ENCODE assay signal across 8 mouse cellular contexts in genomic region chr5:112298226-112298988, GRCm38 (mm10). TPM values are rescaled to one million over a fixed set of nuclear protein-coding genes. Genes with fewer than 3 reads are reported as not detected.
DNase-seq lines count a peak whose midpoint lies in the region; ATAC-seq lines count a peak whose summit lies in the region.

No protein-coding gene starts in this region.

- no peak overlapping the region for H3K9ac ChIP-seq in kidney, embryonic 15.5 days

- peak; percentile 52 for DNase-seq in gastrocnemius, postnatal 25 days
- no peak for DNase-seq in gastrocnemius, postnatal 10 days
- peak; percentile 76 for DNase-seq in heart, adult 8-10 months (ENCODE audit: low spot score)
- peak; percentile 16 for DNase-seq in mesoderm, embryonic 11.5 days (ENCODE audit: low read depth, low spot score)
- no peak for DNase-seq in spleen, postnatal 14 days (ENCODE audit: low spot score in 2 of 2)
- DNase-seq in B cell, adult 2 months, result no peak
- no peak for DNase-seq in layer of hippocampus, postnatal 25 days (ENCODE audit: extremely low spot score in 1 of 2, low spot score in 1 of 2)

- no peaks in the 10 kb centered on the region for H3K9me3 ChIP-seq in kidney, embryonic 15.5 days (replicated peaks)

- peak overlapping the region; percentile 28 for H3K27ac ChIP-seq in kidney, embryonic 15.5 days

- H3K4me2 ChIP-seq in kidney, embryonic 15.5 days, result no peak overlapping the region

- H3K4me1 ChIP-seq in kidney, embryonic 15.5 days, result peaks cover 56% of the 10 kb centered on the region

- peak; percentile 50 for ATAC-seq in kidney, embryonic 15.5 days (replicated peaks; ENCODE audit: low FRiP score)

- 76% methylated on average over 12 of the region's 12 CpGs for WGBS in kidney, embryonic 15.5 days

- no peaks in the 10 kb centered on the region for H3K27me3 ChIP-seq in kidney, embryonic 15.5 days

- no peak overlapping the region for H3K4me3 ChIP-seq in kidney, embryonic 15.5 days (replicated peaks)

- H3K36me3 ChIP-seq in kidney, embryonic 15.5 days, result 0 out of 2 replicates have a peak, but pooled peaks cover 7% of the 10 kb centered on the region

RNA-seq across cellular contexts. Expression of gene Tpst2, which starts 21.9 kb away (rescaled TPM):
- total RNA-seq in gastrocnemius, postnatal 25 days (2021), result 10 to 100 TPM; 16.8 to 17.8 TPM
- 10 to 100 TPM; 21.5 to 23.6 TPM for total RNA-seq in gastrocnemius, postnatal 10 days (2021)
- 10 to 100 TPM; 32.2 to 47.1 (median 37.1) TPM for total RNA-seq in heart, adult 8-10 months (2022)
- polyA plus RNA-seq in kidney, embryonic 15.5 days (2015; fragmentation: Nextera tagmentation; extraction: Ambion mirVana), result 53.4 and 60.0 TPM in 2 replicates
- 10 to 100 TPM; 45.9 to 46.2 TPM for total RNA-seq in layer of hippocampus, postnatal 25 days (2021)

RNA-seq across cellular contexts. Expression of gene Tfip11, which starts 27.8 kb away (rescaled TPM):
- total RNA-seq in gastrocnemius, postnatal 25 days (2021), result 10 to 100 TPM; 10.6 to 10.7 TPM
- 10 to 100 TPM; 14.8 to 15.9 TPM for total RNA-seq in gastrocnemius, postnatal 10 days (2021)
- 10 to 100 TPM; 17.0 to 19.1 (median 18.4) TPM for total RNA-seq in heart, adult 8-10 months (2022)
- 30.5 and 33.8 TPM in 2 replicates for polyA plus RNA-seq in kidney, embryonic 15.5 days (2015; fragmentation: Nextera tagmentation; extraction: Ambion mirVana)
- 10 to 100 TPM; 35.3 to 40.1 TPM for total RNA-seq in layer of hippocampus, postnatal 25 days (2021)

RNA-seq across cellular contexts. Expression of gene Crybb1, which starts 42.8 kb away (rescaled TPM):
- 1 to 10 TPM; 3.2 to 3.9 TPM for total RNA-seq in gastrocnemius, postnatal 25 days (2021)
- 1 to 10 TPM; 1.4 to 1.7 TPM for total RNA-seq in gastrocnemius, postnatal 10 days (2021)
- 1 to 10 TPM; 2.0 to 3.4 (median 2.7) TPM for total RNA-seq in heart, adult 8-10 months (2022)
- 2.1 and 2.4 TPM in 2 replicates for polyA plus RNA-seq in kidney, embryonic 15.5 days (2015; fragmentation: Nextera tagmentation; extraction: Ambion mirVana)
- 1 to 10 TPM; 7.4 to 7.9 TPM for total RNA-seq in layer of hippocampus, postnatal 25 days (2021)

RNA-seq across cellular contexts. Expression of gene Srrd, which starts 44.4 kb away (rescaled TPM):
- 1 to 10 TPM; 2.4 to 2.7 TPM for total RNA-seq in gastrocnemius, postnatal 25 days (2021)
- total RNA-seq in gastrocnemius, postnatal 10 days (2021), result 1 to 10 TPM; 4.7 to 5.0 TPM
- 1 to 10 TPM; 7.8 to 9.4 (median 8.3) TPM for total RNA-seq in heart, adult 8-10 months (2022)
- 38.5 and 44.8 TPM in 2 replicates for polyA plus RNA-seq in kidney, embryonic 15.5 days (2015; fragmentation: Nextera tagmentation; extraction: Ambion mirVana)
- total RNA-seq in layer of hippocampus, postnatal 25 days (2021), result 10 to 100 TPM; 22.6 to 25.9 TPM

RNA-seq across cellular contexts. Expression of gene Hps4, which starts 44.5 kb away (rescaled TPM):
- 1 to 10 TPM; 3.8 to 4.5 TPM for total RNA-seq in gastrocnemius, postnatal 25 days (2021)
- 1 to 10 TPM; 6.5 to 6.8 TPM for total RNA-seq in gastrocnemius, postnatal 10 days (2021)
- total RNA-seq in heart, adult 8-10 months (2022), result 10 to 100 TPM in 2 of 4 experiments, 1 to 10 TPM in 2; 8.5 to 12.6 (median 10.2) TPM
- 33.4 and 39.1 TPM in 2 replicates for polyA plus RNA-seq in kidney, embryonic 15.5 days (2015; fragmentation: Nextera tagmentation; extraction: Ambion mirVana)
- 10 to 100 TPM; 30.3 to 40.8 TPM for total RNA-seq in layer of hippocampus, postnatal 25 days (2021)

Comparison
In these comparisons a context has a peak if more than half of its experiments do, and no peak if none do; other contexts are left out.
1. DNase-seq: peak in gastrocnemius, postnatal 25 days (single experiment), heart, adult 8-10 months (single experiment) and mesoderm, embryonic 11.5 days (single experiment); none in gastrocnemius, postnatal 10 days (single experiment), spleen, postnatal 14 days (0 of 2), B cell, adult 2 months (0 of 2) and layer of hippocampus, postnatal 25 days (0 of 2).